Mouse (Mus musculus) heart, embryonic 10.5 days (tissue): Measurements from ENCODE around the gene Mapkbp1. TPM values are rescaled to one million over a fixed set of nuclear protein-coding genes. Genes with fewer than 3 reads are reported as not detected.

Experiments used
- DNase-seq: peaks from one replicate; pipeline ENCODE4 v3.0.0-alpha.2; 2017; ENCODE audit warnings: low spot score
- H3K27ac ChIP-seq: fragments of 300-500 bp; sonication (generic); 2 replicates; pipeline ENCODE4 v1.5.1; 2016; ENCODE audit warnings: mild to moderate bottlenecking
- H3K27me3 ChIP-seq: fragments of 300-500 bp; sonication (generic); 2 replicates; pipeline ENCODE4 v1.6.1; 2016; ENCODE audit warnings: mild to moderate bottlenecking; ENCODE audit not compliant: poor library complexity, insufficient read depth, severe bottlenecking
- H3K36me3 ChIP-seq: fragments of 300-500 bp; sonication (generic); 2 replicates; pipeline ENCODE4 v1.6.1; 2016; ENCODE audit warnings: mild to moderate bottlenecking, moderate library complexity
- H3K4me1 ChIP-seq: fragments of 300-500 bp; sonication (generic); 2 replicates; pipeline ENCODE4 v1.6.1; 2016; ENCODE audit warnings: mild to moderate bottlenecking
- H3K4me3 ChIP-seq: fragments of 300-500 bp; sonication (generic); 2 replicates; pipeline ENCODE4 v1.5.1; 2016; ENCODE audit warnings: mild to moderate bottlenecking, moderate library complexity
- H3K9me3 ChIP-seq: fragments of 300-500 bp; sonication (generic); 2 replicates; pipeline ENCODE4 v1.6.1; 2016; ENCODE audit warnings: mild to moderate bottlenecking, moderate library complexity
- WGBS: fragments of 180-500 bp; shearing (Covaris S2); methylation state at CpG from one replicate; pipeline ENCODE4 v1.1.7; 2016; 5-methylcytosine and 5-hydroxymethylcytosine counted together
- polyA plus RNA-seq: library from polyadenylated mRNA; unstranded; fragments of >200 nt; fragmentation: Nextera tagmentation; extraction: Ambion mirVana; gene quantifications from 2 replicates; pipeline ENCODE4 v1.2.1, GENCODE M21; 2016

Gene Mapkbp1
- polyA plus RNA-seq, 1 experiment from 2014 or later = 2.8 TPM

GRCm38 (mm10) chr2:120044676-120045075, 72.2 kb downstream of the Mapkbp1 start:
- Histone ChIP-seq H3K27ac (no peak overlapping the region), H3K4me1 (peaks cover 19% of the 10 kb centered on the region), H3K4me3 (no peak overlapping the region), H3K36me3 (peaks cover 29% of the 10 kb centered on the region), H3K9me3 (no peaks in the 10 kb centered on the region), H3K27me3 (peaks cover 43% of the 10 kb centered on the region; the same call in 1 of the 2 replicates)
- DNase-seq = no peak
- 85% methylated on average over 3 of the region's 3 CpGs for WGBS

DNA sequence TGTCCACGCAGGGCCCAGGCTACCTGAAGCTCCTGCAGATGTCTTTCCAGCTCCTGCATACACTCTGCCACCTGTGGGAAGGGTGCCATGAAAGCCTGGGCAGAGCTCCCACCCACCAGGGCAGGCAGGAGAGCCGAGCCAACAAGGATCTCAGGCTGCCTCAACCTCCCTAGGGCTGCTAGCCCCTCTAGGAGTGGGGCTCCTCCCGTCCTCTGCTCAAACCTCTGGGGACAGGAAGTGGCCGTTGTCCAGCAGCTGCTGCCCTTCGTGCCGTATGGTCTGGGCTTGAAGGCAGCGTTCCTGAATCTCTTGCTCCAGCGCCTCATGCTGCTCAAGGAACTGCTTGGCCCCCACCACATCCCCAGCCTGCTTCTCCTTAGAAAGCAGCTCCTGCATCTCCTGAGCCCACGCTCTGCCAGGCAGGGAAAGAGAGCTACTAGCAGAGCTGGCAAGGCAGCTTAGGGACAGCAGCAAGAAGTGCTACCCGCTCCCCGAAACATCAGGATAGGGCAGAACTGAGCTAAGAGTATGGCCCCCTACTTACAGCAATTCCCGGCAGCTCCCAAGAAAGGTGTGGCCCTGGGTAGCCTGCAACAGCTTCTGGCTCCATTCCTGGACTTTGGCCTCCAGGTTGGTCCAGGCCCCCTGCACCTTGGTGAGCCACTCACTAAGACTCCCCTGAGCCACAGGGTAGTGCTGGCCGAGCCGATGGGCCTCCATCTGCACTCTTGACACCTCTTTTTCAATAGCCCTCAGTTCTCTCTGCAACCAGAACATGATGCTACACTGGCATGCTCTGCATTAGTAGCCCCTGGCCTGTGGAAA, 74.2 kb downstream of the Mapkbp1 start:
- no peak overlapping the region for H3K4me3 ChIP-seq
- 65% methylated on average over 14 of the region's 14 CpGs for WGBS
- H3K4me1 ChIP-seq = peaks cover 19% of the 10 kb centered on the region
- H3K36me3 ChIP-seq = peaks cover 9% of the 10 kb centered on the region
- no peaks in the 10 kb centered on the region for H3K9me3 ChIP-seq
- no peak overlapping the region for H3K27ac ChIP-seq
- H3K27me3 ChIP-seq = peaks cover 49% of the 10 kb centered on the region; the same call in 1 of the 2 replicates
- no peak for DNase-seq

DNA sequence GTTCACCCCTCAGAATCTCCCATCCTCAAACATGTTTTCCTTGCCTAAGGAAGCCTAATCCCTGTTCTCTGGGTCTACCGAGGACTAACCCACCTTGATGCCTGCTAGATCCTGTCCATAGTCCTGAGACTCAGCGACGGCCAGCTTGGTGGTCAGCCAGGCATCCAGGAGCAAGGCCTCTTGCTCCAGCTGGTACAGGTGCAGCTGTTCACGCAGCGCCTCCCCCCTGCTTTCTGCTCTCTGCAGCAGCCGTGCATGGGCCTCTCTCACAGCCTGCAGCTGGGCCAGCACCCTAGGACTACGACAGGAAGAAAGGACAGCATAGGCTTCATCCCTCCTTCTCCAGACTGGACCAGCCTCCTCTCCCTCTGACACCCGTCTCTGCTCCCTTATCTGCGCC, 75.7 kb downstream of the Mapkbp1 start:
- Histone ChIP-seq H3K36me3 (no peaks in the 10 kb centered on the region), H3K27ac (no peak overlapping the region), H3K27me3 (peaks cover 49% of the 10 kb centered on the region; the same call in 1 of the 2 replicates), H3K4me1 (peaks cover 19% of the 10 kb centered on the region), H3K4me3 (no peak overlapping the region), H3K9me3 (no peaks in the 10 kb centered on the region)
- 72% methylated on average over 9 of the region's 9 CpGs for WGBS
- DNase-seq = no peak

DNA sequence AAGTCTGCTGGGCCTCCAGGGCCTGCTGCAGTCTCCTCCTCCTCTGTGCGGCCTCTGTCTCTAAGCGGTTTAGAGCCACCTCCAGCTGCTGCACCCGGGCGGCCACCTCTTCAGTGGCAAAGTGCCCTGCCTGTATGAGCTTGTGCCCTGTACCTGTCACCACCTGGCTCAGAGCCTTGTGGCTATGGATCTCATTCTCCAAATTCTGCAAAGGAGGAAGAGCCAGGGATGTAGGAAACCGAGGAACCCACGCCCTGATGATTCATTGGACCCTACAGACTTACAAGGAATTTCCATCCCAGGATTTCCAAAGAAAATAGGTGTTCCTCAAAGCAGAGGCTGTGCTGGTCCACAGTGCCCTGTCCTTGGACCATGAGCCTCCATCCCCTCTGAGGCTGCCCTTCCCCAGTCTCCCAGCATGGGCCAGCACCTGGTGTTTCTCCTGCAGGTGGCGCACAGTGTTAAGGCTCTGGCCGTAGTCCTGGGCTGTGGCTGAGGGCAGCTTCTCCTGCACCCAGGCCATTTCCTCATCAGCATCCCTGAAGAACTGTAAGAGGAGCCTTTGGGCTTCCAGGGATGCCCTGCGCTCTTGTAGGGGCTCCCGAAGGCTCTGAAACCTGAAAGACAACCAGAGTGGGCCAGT, 77.3 kb downstream of the Mapkbp1 start:
- Histone ChIP-seq H3K36me3 (no peaks in the 10 kb centered on the region), H3K27ac (no peak overlapping the region), H3K27me3 (peaks cover 49% of the 10 kb centered on the region; the same call in 1 of the 2 replicates), H3K4me1 (peaks cover 11% of the 10 kb centered on the region; the same call in 1 of the 2 replicates), H3K4me3 (no peak overlapping the region), H3K9me3 (no peaks in the 10 kb centered on the region)
- no peak for DNase-seq
- 50% methylated on average over 10 of the region's 10 CpGs for WGBS

GRCm38 (mm10) chr2:120051405-120051804, 78.9 kb downstream of the Mapkbp1 start:
- H3K9me3 ChIP-seq = no peaks in the 10 kb centered on the region
- H3K27me3 ChIP-seq = peaks cover 40% of the 10 kb centered on the region; the same call in 1 of the 2 replicates
- no peaks in the 10 kb centered on the region for H3K36me3 ChIP-seq
- 61% methylated on average over 6 of the region's 6 CpGs for WGBS
- no peak for DNase-seq
- no peak overlapping the region for H3K4me3 ChIP-seq
- H3K4me1 ChIP-seq = peaks cover 21% of the 10 kb centered on the region; the same call in 1 of the 2 replicates
- H3K27ac ChIP-seq = no peak overlapping the region

DNA sequence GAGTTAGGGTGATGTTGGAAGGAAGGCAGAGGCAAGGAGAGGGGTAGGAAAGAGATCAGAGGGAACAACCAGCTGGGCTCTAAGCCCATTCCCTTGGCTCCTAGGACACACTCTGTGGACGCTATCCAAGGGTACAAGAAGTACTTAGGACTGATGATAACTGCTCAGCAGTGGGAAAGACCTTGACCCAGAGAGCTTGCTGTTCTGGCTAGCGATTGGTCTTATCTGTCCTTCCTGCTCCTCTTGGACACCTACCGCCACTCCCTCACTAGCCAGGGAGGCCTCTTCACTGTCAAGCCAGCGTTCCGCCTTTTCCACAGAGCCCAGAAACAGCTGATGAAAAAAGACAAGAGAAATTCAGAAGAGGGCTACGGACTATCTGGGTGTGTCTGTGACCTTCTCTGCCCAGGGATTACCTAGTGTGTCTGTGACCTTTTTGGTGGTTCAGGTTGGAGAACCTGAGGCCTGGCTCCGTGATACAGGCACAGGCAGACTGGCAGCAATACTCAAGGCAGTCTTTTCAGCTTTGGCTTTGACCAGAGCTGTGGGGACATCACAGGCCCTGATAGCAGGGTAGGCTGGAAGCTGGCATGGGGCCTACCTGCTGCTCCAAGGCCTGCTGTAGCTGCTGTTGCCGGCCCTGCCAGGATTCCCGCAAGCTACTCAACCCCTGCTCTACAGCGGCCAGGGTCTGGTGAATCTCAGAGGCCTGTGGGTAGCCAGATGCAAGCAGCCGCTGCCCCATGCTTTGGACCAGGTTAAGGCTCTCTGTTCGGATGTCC, 82.5 kb downstream of the Mapkbp1 start:
- no peak for DNase-seq
- Histone ChIP-seq H3K27ac (no peak overlapping the region), H3K36me3 (no peaks in the 10 kb centered on the region), H3K4me3 (no peak overlapping the region), H3K4me1 (peaks cover 17% of the 10 kb centered on the region; the same call in 1 of the 2 replicates), H3K27me3 (peaks cover 29% of the 10 kb centered on the region), H3K9me3 (no peaks in the 10 kb centered on the region)
- 65% methylated on average over 12 of the region's 12 CpGs for WGBS

- 88% methylated on average over 10 of the region's 10 CpGs for WGBS
- Histone ChIP-seq H3K9me3 (no peaks in the 10 kb centered on the region), H3K36me3 (no peaks in the 10 kb centered on the region), H3K27me3 (peaks cover 25% of the 10 kb centered on the region), H3K27ac (no peak overlapping the region), H3K4me1 (peaks cover 17% of the 10 kb centered on the region; the same call in 1 of the 2 replicates), H3K4me3 (no peak overlapping the region)
- no peak for DNase-seq
Observed at GRCm38 (mm10) chr2:120055923-120056322, 83.4 kb downstream of the Mapkbp1 start.

DNA sequence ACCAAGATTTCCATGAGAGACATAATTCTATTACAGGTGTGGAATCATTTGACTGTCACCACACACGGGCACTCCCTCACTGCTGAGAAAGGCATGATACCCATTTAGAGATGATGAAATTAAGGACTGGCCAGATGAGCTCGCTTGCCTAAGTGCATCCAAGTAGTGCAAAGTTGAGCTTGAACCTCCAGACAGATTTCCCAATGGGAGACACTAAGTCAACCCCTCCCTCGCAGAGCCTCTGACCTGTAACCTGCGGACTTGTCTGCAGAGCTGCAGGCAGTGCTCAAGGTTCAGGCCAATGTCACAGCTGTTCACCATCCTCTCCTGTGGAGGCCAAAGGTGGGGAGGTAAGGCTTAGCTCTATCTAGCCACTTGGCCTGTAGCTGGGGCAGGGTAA, 86.3 kb downstream of the Mapkbp1 start:
- Histone ChIP-seq H3K4me1 (peaks cover 19% of the 10 kb centered on the region), H3K9me3 (no peaks in the 10 kb centered on the region), H3K4me3 (no peak overlapping the region), H3K27me3 (peaks cover 35% of the 10 kb centered on the region), H3K27ac (no peak overlapping the region), H3K36me3 (no peaks in the 10 kb centered on the region)
- DNase-seq = no peak
- WGBS = 75% methylated on average over 4 of the region's 4 CpGs

DNA sequence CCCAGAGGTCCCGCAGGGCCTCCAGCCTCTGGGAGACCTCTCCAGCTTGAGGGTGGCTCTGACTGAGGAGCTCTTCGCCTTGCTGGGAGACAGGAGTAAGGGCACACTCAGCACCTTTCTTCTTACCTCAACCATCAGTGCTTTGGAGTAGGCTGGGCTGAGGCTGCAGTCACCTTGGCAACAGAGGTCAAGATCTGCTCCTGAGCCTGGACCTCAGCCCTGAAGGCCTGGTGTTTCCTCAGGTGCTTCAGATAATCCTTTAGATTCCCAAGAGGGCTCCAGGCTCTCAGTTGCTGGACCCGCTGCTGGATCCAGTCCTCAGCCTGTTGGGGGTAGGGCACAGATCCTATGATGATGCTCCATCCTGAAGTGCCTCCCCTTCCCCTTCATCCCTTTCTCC, 87.0 kb downstream of the Mapkbp1 start:
- 78% methylated on average over 3 of the region's 3 CpGs for WGBS
- no peaks in the 10 kb centered on the region for H3K36me3 ChIP-seq
- no peaks in the 10 kb centered on the region for H3K9me3 ChIP-seq
- H3K27ac ChIP-seq = no peak overlapping the region
- peaks cover 19% of the 10 kb centered on the region for H3K4me1 ChIP-seq
- peaks cover 42% of the 10 kb centered on the region for H3K27me3 ChIP-seq
- no peak overlapping the region for H3K4me3 ChIP-seq
- no peak for DNase-seq

GRCm38 (mm10) chr2:120060190-120060589, 87.7 kb downstream of the Mapkbp1 start:
- no peak overlapping the region for H3K27ac ChIP-seq
- no peaks in the 10 kb centered on the region for H3K36me3 ChIP-seq
- H3K9me3 ChIP-seq = no peaks in the 10 kb centered on the region
- no peak for DNase-seq
- no peak overlapping the region for H3K4me3 ChIP-seq
- peaks cover 12% of the 10 kb centered on the region for H3K4me1 ChIP-seq
- peaks cover 47% of the 10 kb centered on the region for H3K27me3 ChIP-seq
- WGBS = 71% methylated on average over 6 of the region's 6 CpGs

DNA sequence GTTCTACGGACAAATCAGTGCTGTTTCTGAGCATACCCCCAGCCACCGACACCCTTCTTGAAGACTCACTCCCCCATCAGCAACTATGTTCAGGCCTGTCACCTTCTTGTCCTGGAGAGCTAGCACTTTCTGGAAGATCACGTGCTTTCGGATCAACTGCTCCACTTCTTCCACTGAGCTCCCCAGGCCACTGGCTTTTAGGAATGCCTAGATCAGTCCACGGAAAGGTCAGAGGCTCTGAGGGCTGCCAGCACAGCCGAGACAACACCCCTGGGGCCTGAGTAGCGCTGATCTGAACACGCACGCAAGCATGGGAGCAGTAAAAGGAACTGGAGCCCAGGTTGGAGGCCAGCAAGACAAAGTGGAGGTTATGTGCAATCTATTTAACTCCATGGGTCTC, 88.2 kb downstream of the Mapkbp1 start:
- peaks cover 8% of the 10 kb centered on the region; the same call in 1 of the 2 replicates for H3K4me1 ChIP-seq
- no peak overlapping the region for H3K27ac ChIP-seq
- no peak overlapping the region for H3K4me3 ChIP-seq
- H3K27me3 ChIP-seq = peaks cover 48% of the 10 kb centered on the region
- H3K36me3 ChIP-seq = no peaks in the 10 kb centered on the region
- H3K9me3 ChIP-seq = no peaks in the 10 kb centered on the region
- WGBS = 67% methylated on average over 9 of the region's 9 CpGs
- DNase-seq = no peak

DNA sequence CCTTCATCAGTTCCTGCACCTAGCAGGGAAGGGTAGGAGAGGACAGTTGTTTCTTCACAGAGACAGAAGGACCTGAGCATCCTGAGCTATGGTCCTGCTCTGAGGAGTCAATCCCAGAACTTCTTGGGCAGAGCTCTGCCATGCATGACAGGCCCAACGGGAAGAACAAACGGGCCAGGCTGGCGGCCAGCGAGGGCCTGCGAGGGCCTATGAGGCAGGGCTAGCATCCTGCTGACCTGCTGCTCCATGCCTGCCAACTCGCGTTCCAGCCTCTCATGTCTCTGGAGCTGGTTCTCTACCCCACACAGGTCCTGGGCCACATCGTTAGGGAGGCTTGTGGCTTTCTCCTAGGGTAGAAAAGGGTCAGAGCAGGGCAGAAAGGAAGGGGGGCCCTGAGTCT, 89.7 kb downstream of the Mapkbp1 start:
- H3K36me3 ChIP-seq = no peaks in the 10 kb centered on the region
- H3K4me1 ChIP-seq = peaks cover 3% of the 10 kb centered on the region; the same call in 1 of the 2 replicates
- no peaks in the 10 kb centered on the region for H3K9me3 ChIP-seq
- no peak overlapping the region for H3K4me3 ChIP-seq
- WGBS = 85% methylated on average over 8 of the region's 8 CpGs
- no peak overlapping the region for H3K27ac ChIP-seq
- peaks cover 51% of the 10 kb centered on the region for H3K27me3 ChIP-seq
- DNase-seq = no peak
